In the genomic region with DNA sequence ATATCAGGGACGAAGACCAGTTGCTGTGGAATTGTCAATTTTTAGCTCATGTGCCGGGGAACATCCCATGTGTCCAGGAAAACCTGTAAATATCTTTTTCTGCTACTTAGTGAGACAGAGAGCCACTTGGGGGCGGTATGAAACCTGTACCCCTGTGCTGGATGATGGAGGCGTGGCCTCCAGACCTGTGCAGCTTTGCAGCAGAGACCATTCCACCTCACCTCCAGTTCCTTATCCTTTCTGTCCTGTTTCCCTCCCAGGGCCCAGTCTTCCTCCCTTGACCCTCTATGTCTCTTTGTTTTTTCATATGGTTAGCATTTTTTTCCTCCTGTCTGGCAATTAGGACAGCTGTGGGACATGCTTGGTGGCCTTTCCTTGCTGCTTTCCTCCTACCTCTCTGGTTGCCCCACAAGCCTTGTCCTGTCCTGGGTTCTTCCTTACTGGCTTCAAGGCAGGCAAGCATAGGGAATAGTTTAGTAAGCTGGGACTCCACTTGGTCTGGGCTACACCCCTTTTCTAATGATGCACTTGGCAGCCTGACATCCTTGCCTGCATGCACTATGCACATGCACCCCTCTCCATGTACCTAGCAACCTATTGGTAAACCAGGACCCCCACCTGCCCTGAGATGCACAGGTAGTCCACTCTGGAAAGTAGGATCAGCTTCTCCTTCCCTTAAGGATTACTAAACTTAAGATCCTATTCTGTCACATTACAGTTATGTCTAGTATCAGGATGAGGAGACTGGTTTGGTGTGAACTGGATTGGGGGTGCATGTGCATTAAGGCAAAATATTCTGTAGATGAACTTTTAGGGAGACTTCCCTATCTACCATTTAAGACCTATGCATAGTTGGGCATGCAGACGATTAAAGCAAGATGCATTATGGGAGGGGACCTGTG, we compare ENCODE assay signal across 12 mouse cellular contexts. TPM values are rescaled to one million over a fixed set of nuclear protein-coding genes. Genes with fewer than 3 reads are reported as not detected.
DNase-seq lines count a peak whose midpoint lies in the region; ATAC-seq and TF ChIP-seq lines count a peak whose summit lies in the region.
"Had no signal": no experiment of that assay in that cellular context is flagged by ENCODE, and none has a peak within 500 bp of the region (broad histone marks: within the 10 kb centered on the region; RNA-seq: fewer than 3 reads in every experiment).

No protein-coding gene starts in this region.

- 66% methylated on average over 5 of the region's 5 CpGs for WGBS in hindbrain, postnatal 0 days
- WGBS in hindbrain, embryonic 14.5 days = 70% methylated on average over 5 of the region's 5 CpGs

- peak; percentile 39; the same call in 1 of the 2 replicates for TF ChIP-seq CTCF in hindbrain, postnatal 0 days (IDR thresholded peaks at IDR 0.05; ENCODE audit: low read depth)

- H3K9me3 ChIP-seq in hindbrain, postnatal 0 days (ENCODE audit: low read length) = no peaks in the 10 kb centered on the region
- H3K9me3 ChIP-seq in hindbrain, embryonic 14.5 days (ENCODE audit: control insufficient read depth, low read length) = no peaks in the 10 kb centered on the region
- H3K9me3 ChIP-seq: embryonic facial prominence, embryonic 12.5 days; megakaryocyte, embryonic 14.5 days had no signal

- H3K9ac ChIP-seq in hindbrain, postnatal 0 days (replicated peaks; ENCODE audit: low read length) = no peak overlapping the region
- H3K9ac ChIP-seq in hindbrain, embryonic 14.5 days = no peak overlapping the region
- H3K9ac ChIP-seq: embryonic facial prominence, embryonic 12.5 days had no signal

- H3K4me1 ChIP-seq in hindbrain, postnatal 0 days (ENCODE audit: insufficient read depth, low read length) = no peaks in the 10 kb centered on the region
- H3K4me1 ChIP-seq in hindbrain, embryonic 14.5 days (replicated peaks; ENCODE audit: control insufficient read depth, insufficient read depth, low read length) = no peaks in the 10 kb centered on the region
- H3K4me1 ChIP-seq: embryonic facial prominence, embryonic 12.5 days had no signal

- no peak overlapping the region for H3K4me2 ChIP-seq in hindbrain, postnatal 0 days (ENCODE audit: low read depth, low read length)
- no peak overlapping the region for H3K4me2 ChIP-seq in hindbrain, embryonic 14.5 days (replicated peaks)
- H3K4me2 ChIP-seq: embryonic facial prominence, embryonic 12.5 days had no signal

- H3K36me3 ChIP-seq in hindbrain, postnatal 0 days (ENCODE audit: insufficient read depth, low read length) = peaks cover 32% of the 10 kb centered on the region
- H3K36me3 ChIP-seq in hindbrain, embryonic 14.5 days (replicated peaks; ENCODE audit: control insufficient read depth, insufficient read depth) = peaks cover 59% of the 10 kb centered on the region
- H3K36me3 ChIP-seq: embryonic facial prominence, embryonic 12.5 days had no signal

- no peak overlapping the region for H3K4me3 ChIP-seq in hindbrain, postnatal 0 days (ENCODE audit: low read length)
- no peak overlapping the region for H3K4me3 ChIP-seq in hindbrain, embryonic 14.5 days (replicated peaks; ENCODE audit: low read length)
- H3K4me3 ChIP-seq: embryonic facial prominence, embryonic 12.5 days; megakaryocyte, embryonic 14.5 days had no signal

- no peak overlapping the region for H3K27ac ChIP-seq in hindbrain, postnatal 0 days
- H3K27ac ChIP-seq in hindbrain, embryonic 14.5 days = no peak overlapping the region
- H3K27ac ChIP-seq: embryonic facial prominence, embryonic 12.5 days had no signal

- no peak for ATAC-seq in hindbrain, postnatal 0 days
- ATAC-seq in hindbrain, embryonic 14.5 days (ENCODE audit: low FRiP score) = no peak
- peak; percentile 78 for ATAC-seq in common myeloid progenitor, adult 5-6 weeks (replicated peaks; ENCODE audit: low read depth, poor library complexity, severe bottlenecking)

- H3K27me3 ChIP-seq in hindbrain, postnatal 0 days (ENCODE audit: insufficient read depth, low read length) = no peaks in the 10 kb centered on the region
- no peaks in the 10 kb centered on the region for H3K27me3 ChIP-seq in hindbrain, embryonic 14.5 days (ENCODE audit: control insufficient read depth, insufficient read depth, low read length)
- H3K27me3 ChIP-seq: embryonic facial prominence, embryonic 12.5 days had no signal

- DNase-seq in hindbrain, postnatal 0 days (ENCODE audit: low spot score) = peak; percentile 30
- no peak for DNase-seq in hindbrain, embryonic 14.5 days (ENCODE audit: low spot score)
- peak; percentile 35 for DNase-seq in thymus, postnatal 14 days
- DNase-seq in thymus, postnatal 0 days (ENCODE audit: low spot score) = no peak
- peak; percentile 46 for DNase-seq in thymus, postnatal 4 days
- DNase-seq in right cerebral cortex, adult 2 months (ENCODE audit: low spot score in 2 of 2) = no peak
- DNase-seq: adrenal gland, postnatal 25 days had no signal

RNA-seq across cellular contexts. Expression of a gene that starts 9.9 kb away (rescaled TPM):
- 101 and 108 TPM in 2 replicates for total RNA-seq in hindbrain, postnatal 0 days (2014; rRNA removed)
- polyA plus RNA-seq in hindbrain, postnatal 0 days (2015; fragmentation: Nextera tagmentation; extraction: Ambion mirVana) = 64.7 and 67.8 TPM in 2 replicates
- polyA plus RNA-seq in hindbrain, embryonic 14.5 days (2014; fragmentation: Nextera tagmentation; extraction: Ambion mirVana) = 62.8 and 66.3 TPM in 2 replicates
- polyA plus RNA-seq in thymus, postnatal 0 days (2015; fragmentation: Nextera tagmentation; extraction: Ambion mirVana) = 0.08 TPM in 1 of 2 replicates, not detected in the other
- not detected in 2 replicates for total RNA-seq in common myeloid progenitor, adult 5-6 weeks (2017)

RNA-seq across cellular contexts. Expression of a gene that starts 13.6 kb away (rescaled TPM):
- 34.6 and 35.8 TPM in 2 replicates for total RNA-seq in hindbrain, postnatal 0 days (2014; rRNA removed)
- polyA plus RNA-seq in hindbrain, postnatal 0 days (2015; fragmentation: Nextera tagmentation; extraction: Ambion mirVana) = 28.5 and 28.9 TPM in 2 replicates
- 20.7 and 22.3 TPM in 2 replicates for polyA plus RNA-seq in hindbrain, embryonic 14.5 days (2014; fragmentation: Nextera tagmentation; extraction: Ambion mirVana)
- polyA plus RNA-seq in thymus, postnatal 0 days (2015; fragmentation: Nextera tagmentation; extraction: Ambion mirVana) = 9.0 and 9.4 TPM in 2 replicates
- 9.4 and 12.9 TPM in 2 replicates for total RNA-seq in common myeloid progenitor, adult 5-6 weeks (2017)

RNA-seq across cellular contexts. Expression of a gene that starts 33.9 kb away (rescaled TPM):
- 57.6 and 65.4 TPM in 2 replicates for total RNA-seq in hindbrain, postnatal 0 days (2014; rRNA removed)
- 105 and 109 TPM in 2 replicates for polyA plus RNA-seq in hindbrain, postnatal 0 days (2015; fragmentation: Nextera tagmentation; extraction: Ambion mirVana)
- polyA plus RNA-seq in hindbrain, embryonic 14.5 days (2014; fragmentation: Nextera tagmentation; extraction: Ambion mirVana) = 71.2 and 76.3 TPM in 2 replicates
- polyA plus RNA-seq in thymus, postnatal 0 days (2015; fragmentation: Nextera tagmentation; extraction: Ambion mirVana) = 62.6 and 70.8 TPM in 2 replicates
- total RNA-seq in common myeloid progenitor, adult 5-6 weeks (2017) = 11.7 and 15.9 TPM in 2 replicates

RNA-seq across cellular contexts. Expression of a gene that starts 34.1 kb away (rescaled TPM):
- 1.6 and 1.8 TPM in 2 replicates for total RNA-seq in hindbrain, postnatal 0 days (2014; rRNA removed)
- polyA plus RNA-seq in hindbrain, postnatal 0 days (2015; fragmentation: Nextera tagmentation; extraction: Ambion mirVana) = not detected in 2 replicates
- not detected in 2 replicates for polyA plus RNA-seq in hindbrain, embryonic 14.5 days (2014; fragmentation: Nextera tagmentation; extraction: Ambion mirVana)
- polyA plus RNA-seq in thymus, postnatal 0 days (2015; fragmentation: Nextera tagmentation; extraction: Ambion mirVana) = not detected in 2 replicates
- total RNA-seq in common myeloid progenitor, adult 5-6 weeks (2017) = 0.29 and 0.46 TPM in 2 replicates
- total RNA-seq: adrenal gland, postnatal 25 days; left cerebral cortex, postnatal 10 days had no signal
- polyA plus RNA-seq: embryonic facial prominence, embryonic 12.5 days; hindbrain, embryonic 11.5 days had no signal

RNA-seq across cellular contexts. Expression of a gene that starts 34.2 kb away (rescaled TPM):
- 0.65 and 1.3 TPM in 2 replicates for total RNA-seq in hindbrain, postnatal 0 days (2014; rRNA removed)
- 2.8 and 3.3 TPM in 2 replicates for polyA plus RNA-seq in hindbrain, postnatal 0 days (2015; fragmentation: Nextera tagmentation; extraction: Ambion mirVana)
- 2.7 and 3.2 TPM in 2 replicates for polyA plus RNA-seq in hindbrain, embryonic 14.5 days (2014; fragmentation: Nextera tagmentation; extraction: Ambion mirVana)
- 2.5 and 5.1 TPM in 2 replicates for polyA plus RNA-seq in thymus, postnatal 0 days (2015; fragmentation: Nextera tagmentation; extraction: Ambion mirVana)
- 3.9 and 7.0 TPM in 2 replicates for total RNA-seq in common myeloid progenitor, adult 5-6 weeks (2017)

Comparison
In these comparisons a context has a peak if more than half of its experiments do, and no peak if none do; other contexts are left out.
1. DNase-seq: peak in hindbrain, postnatal 0 days (single experiment), thymus, postnatal 14 days (single experiment) and thymus, postnatal 4 days (single experiment); none in hindbrain, embryonic 14.5 days (single experiment), thymus, postnatal 0 days (single experiment) and right cerebral cortex, adult 2 months (0 of 2).
2. RNA of a gene that starts 9.9 kb away (polyA plus RNA-seq): 64.7 to 67.8 TPM in hindbrain, postnatal 0 days and 62.8 to 66.3 TPM in hindbrain, embryonic 14.5 days; 0.08 TPM in thymus, postnatal 0 days; every median in the first group is over 10 times any median in the second.